Mouse (Mus musculus): ENCODE measurements at regions not wholly inside any gene's neighbourhood (a gene's known extent, or its start where the extent isn't known, plus 50 kb on each side); places are given as distances from the start of the nearest gene placed in this dataset.

DNA sequence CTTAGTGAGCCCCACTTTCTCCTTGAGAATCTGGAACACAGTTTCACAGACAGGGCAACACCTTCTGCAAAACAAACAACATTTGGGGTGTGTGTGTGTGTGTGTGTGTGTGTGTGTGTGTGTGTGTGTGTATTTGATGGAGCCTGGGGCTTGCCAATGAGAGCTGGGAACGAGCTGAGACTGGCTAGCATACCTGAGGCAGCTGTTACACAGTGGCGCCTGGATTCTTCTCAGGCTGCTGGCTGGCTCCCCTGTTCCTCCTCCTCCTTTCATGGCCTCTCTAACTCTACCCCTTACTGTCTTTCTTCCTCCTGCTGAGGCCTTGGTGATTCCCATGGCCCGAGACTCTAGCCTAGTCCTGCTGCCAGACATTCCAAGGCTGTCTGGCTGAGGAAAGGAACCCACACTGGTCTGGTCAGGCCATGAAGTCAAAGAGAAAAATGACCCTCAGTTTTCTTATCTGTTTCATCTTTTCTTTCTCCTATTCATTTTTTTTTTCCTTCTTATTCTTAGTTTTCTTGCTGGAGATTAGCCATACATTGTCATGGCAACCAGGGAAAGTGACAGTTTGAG lies 79.6 kb upstream of the Sem1 start:
- H3K36me3 ChIP-seq (ENCODE audit: control insufficient read depth, insufficient read depth, low read length) = no peaks in the 10 kb centered on the region
- no peaks in the 10 kb centered on the region for H3K9me3 ChIP-seq (ENCODE audit: control insufficient read depth, low read length)
- H3K4me2 ChIP-seq (ENCODE audit: low read depth, severe bottlenecking) = no peak overlapping the region
- no peaks in the 10 kb centered on the region for H3K4me1 ChIP-seq (ENCODE audit: control insufficient read depth, insufficient read depth, low read length)
- DNase-seq (ENCODE audit: low spot score) (no peak), ATAC-seq (ENCODE audit: insufficient number of reproducible peaks, low FRiP score, low TSS enrichment, low read depth) (no peak)
- no peak overlapping the region for H3K4me3 ChIP-seq (ENCODE audit: low read depth, low read length)
- no peaks in the 10 kb centered on the region for H3K27me3 ChIP-seq (ENCODE audit: control insufficient read depth, insufficient read depth, low read length)
- no peak overlapping the region for H3K9ac ChIP-seq (ENCODE audit: low read length)
- WGBS = 42% methylated on average over 3 of the region's 3 CpGs
- no peak overlapping the region for H3K27ac ChIP-seq (replicated peaks; ENCODE audit: low read depth, low read length)

DNA sequence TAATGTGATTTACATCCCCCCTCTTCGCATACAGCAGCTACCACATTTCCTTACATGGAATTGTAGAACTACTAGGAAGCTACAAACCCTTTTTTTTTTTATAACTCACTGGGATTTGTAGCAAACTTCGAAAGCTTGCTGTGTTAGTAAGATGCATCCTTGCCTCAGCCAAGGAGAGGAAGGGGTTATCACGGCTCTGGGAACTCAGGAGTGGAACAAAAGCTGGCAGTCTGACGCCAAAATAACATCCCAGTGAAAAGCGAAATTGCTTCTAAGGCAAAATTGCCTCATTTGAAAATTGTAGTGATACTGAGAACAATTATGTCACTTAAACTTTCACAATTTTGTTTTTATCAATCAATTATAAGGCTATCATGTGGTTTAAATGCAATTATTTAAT lies 81.6 kb upstream of the Sem1 start:
- Histone ChIP-seq H3K9me3 (ENCODE audit: control insufficient read depth, low read length) (no peaks in the 10 kb centered on the region), H3K4me3 (ENCODE audit: low read depth, low read length) (no peak overlapping the region), H3K4me1 (ENCODE audit: control insufficient read depth, insufficient read depth, low read length) (no peaks in the 10 kb centered on the region), H3K36me3 (ENCODE audit: control insufficient read depth, insufficient read depth, low read length) (no peaks in the 10 kb centered on the region), H3K27ac (replicated peaks; ENCODE audit: low read depth, low read length) (no peak overlapping the region), H3K4me2 (ENCODE audit: low read depth, severe bottlenecking) (no peak overlapping the region), H3K27me3 (ENCODE audit: control insufficient read depth, insufficient read depth, low read length) (no peaks in the 10 kb centered on the region), H3K9ac (ENCODE audit: low read length) (no peak overlapping the region)
- ATAC-seq (ENCODE audit: insufficient number of reproducible peaks, low FRiP score, low TSS enrichment, low read depth) (no peak), DNase-seq (ENCODE audit: low spot score) (no peak)
- 67% methylated on average over 5 of the region's 5 CpGs for WGBS

DNA sequence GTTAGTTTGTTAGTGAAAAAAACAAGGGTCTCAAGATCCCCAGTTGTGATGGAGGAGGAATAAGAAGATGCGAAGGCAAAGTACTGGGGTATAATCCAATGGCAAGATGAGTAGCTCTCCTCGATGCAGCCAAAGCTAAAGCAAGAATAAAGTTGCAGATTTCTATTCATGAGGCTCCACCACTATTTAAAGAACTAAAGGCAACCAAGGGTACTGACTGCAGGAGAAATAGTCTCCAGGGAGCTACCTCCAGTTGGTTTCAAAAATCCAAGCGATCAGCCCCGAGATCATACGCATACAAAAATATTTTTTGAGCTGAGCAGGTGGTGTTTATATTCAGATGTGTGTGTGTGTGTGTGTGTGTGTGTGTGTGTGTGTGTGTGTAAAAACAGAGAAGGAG lies 88.3 kb upstream of the Sem1 start:
- DNase-seq (ENCODE audit: low spot score) (no peak), ATAC-seq (ENCODE audit: insufficient number of reproducible peaks, low FRiP score, low TSS enrichment, low read depth) (no peak)
- Histone ChIP-seq H3K27ac (replicated peaks; ENCODE audit: low read depth, low read length) (no peak overlapping the region), H3K4me2 (ENCODE audit: low read depth, severe bottlenecking) (no peak overlapping the region), H3K4me1 (ENCODE audit: control insufficient read depth, insufficient read depth, low read length) (no peaks in the 10 kb centered on the region), H3K36me3 (ENCODE audit: control insufficient read depth, insufficient read depth, low read length) (no peaks in the 10 kb centered on the region), H3K9me3 (ENCODE audit: control insufficient read depth, low read length) (no peaks in the 10 kb centered on the region), H3K4me3 (ENCODE audit: low read depth, low read length) (no peak overlapping the region), H3K27me3 (ENCODE audit: control insufficient read depth, insufficient read depth, low read length) (no peaks in the 10 kb centered on the region), H3K9ac (ENCODE audit: low read length) (no peak overlapping the region)
- WGBS = 91% methylated on average over 5 of the region's 5 CpGs

DNA sequence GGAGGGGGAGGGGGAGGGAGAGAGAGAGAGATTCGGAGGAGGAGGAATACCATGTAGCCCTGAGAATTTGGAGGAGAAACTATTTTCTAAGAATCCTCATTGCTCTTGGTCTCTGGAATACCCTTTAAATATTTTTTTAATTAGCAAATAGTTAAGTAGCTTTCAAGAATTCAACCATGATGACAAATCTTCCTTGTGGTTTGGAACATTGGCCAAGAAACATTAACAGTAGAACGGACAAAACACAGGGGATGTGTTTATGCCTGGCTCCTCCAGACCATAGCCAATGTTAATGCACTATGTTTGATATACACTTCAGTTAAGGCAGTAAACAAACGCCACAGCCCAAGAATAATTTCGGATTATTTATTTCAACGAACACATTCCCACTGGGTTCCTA lies 110.8 kb upstream of the Sem1 start:
- Histone ChIP-seq H3K9me3 (ENCODE audit: control insufficient read depth, low read length) (no peaks in the 10 kb centered on the region), H3K4me1 (ENCODE audit: control insufficient read depth, insufficient read depth, low read length) (no peaks in the 10 kb centered on the region), H3K4me2 (ENCODE audit: low read depth, severe bottlenecking) (no peak overlapping the region), H3K27me3 (ENCODE audit: control insufficient read depth, insufficient read depth, low read length) (no peaks in the 10 kb centered on the region), H3K9ac (ENCODE audit: low read length) (no peak overlapping the region), H3K36me3 (ENCODE audit: control insufficient read depth, insufficient read depth, low read length) (no peaks in the 10 kb centered on the region), H3K4me3 (ENCODE audit: low read depth, low read length) (no peak overlapping the region), H3K27ac (replicated peaks; ENCODE audit: low read depth, low read length) (no peak overlapping the region)
- no peak for DNase-seq (ENCODE audit: low spot score)
- ATAC-seq (ENCODE audit: insufficient number of reproducible peaks, low FRiP score, low TSS enrichment, low read depth) = no peak
- WGBS = 84% methylated on average over 4 of the region's 5 CpGs

DNA sequence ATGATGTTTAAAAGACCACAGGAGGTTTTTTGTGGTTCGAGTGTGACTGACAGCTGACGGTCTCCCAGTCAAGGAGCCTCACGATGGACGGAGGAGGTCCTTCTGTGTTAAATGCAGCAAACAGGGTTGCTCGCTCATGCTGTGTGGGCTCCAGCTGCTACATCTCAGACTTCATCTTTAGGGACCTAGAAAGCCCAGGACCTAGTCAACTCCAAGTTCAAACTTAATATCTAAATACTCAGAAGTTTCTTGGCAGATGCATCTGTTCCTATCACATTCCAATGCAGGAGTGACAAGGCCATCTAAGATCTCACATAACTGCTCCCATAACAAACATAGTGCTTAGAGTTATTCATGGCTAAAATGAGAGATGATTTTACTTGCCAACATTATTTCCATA lies 111.7 kb upstream of the Sem1 start:
- Histone ChIP-seq H3K4me1 (ENCODE audit: control insufficient read depth, insufficient read depth, low read length) (no peaks in the 10 kb centered on the region), H3K4me3 (ENCODE audit: low read depth, low read length) (no peak overlapping the region), H3K9me3 (ENCODE audit: control insufficient read depth, low read length) (no peaks in the 10 kb centered on the region), H3K36me3 (ENCODE audit: control insufficient read depth, insufficient read depth, low read length) (no peaks in the 10 kb centered on the region), H3K9ac (ENCODE audit: low read length) (no peak overlapping the region), H3K4me2 (ENCODE audit: low read depth, severe bottlenecking) (no peak overlapping the region), H3K27me3 (ENCODE audit: control insufficient read depth, insufficient read depth, low read length) (no peaks in the 10 kb centered on the region), H3K27ac (replicated peaks; ENCODE audit: low read depth, low read length) (no peak overlapping the region)
- no peak for DNase-seq (ENCODE audit: low spot score)
- WGBS = 81% methylated on average over 5 of the region's 5 CpGs
- no peak for ATAC-seq (ENCODE audit: insufficient number of reproducible peaks, low FRiP score, low TSS enrichment, low read depth)

DNA sequence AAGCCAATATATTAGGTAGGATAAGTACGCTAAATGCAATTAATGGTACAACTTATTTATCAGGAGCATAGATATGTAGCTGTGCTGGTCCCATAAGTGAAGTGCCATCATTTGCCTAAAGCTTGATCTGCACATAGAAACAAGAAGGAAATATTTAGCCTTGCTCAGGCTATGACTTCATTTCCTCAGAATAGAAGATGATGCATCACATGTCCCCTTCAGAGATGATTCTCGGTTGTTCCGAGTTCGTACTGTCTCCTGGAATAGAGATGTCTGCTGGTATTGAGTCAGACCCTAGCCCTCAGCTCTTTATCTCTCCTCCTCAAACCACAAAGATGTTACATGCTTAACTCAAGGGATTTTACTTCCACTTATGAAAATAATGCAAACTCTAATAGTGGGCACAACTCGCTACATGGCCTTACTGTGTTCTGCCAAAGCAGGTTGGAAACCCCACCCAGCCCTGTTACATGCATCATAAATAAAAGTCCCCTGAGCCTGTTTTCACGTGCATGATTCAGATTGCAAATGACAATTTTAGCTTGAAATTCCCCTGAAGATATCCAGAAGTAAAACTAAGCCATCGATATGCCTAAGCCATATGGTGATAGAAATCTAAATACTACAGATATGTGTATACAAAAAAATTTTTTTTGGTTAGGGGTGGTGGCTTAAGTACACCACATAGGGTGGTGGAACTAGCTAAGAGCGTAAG lies 113.8 kb upstream of the Sem1 start:
- Histone ChIP-seq H3K36me3 (ENCODE audit: control insufficient read depth, insufficient read depth, low read length) (no peaks in the 10 kb centered on the region), H3K9me3 (ENCODE audit: control insufficient read depth, low read length) (no peaks in the 10 kb centered on the region), H3K4me1 (ENCODE audit: control insufficient read depth, insufficient read depth, low read length) (no peaks in the 10 kb centered on the region), H3K27me3 (ENCODE audit: control insufficient read depth, insufficient read depth, low read length) (no peaks in the 10 kb centered on the region), H3K27ac (replicated peaks; ENCODE audit: low read depth, low read length) (no peak overlapping the region), H3K4me2 (ENCODE audit: low read depth, severe bottlenecking) (no peak overlapping the region), H3K4me3 (ENCODE audit: low read depth, low read length) (no peak overlapping the region), H3K9ac (ENCODE audit: low read length) (no peak overlapping the region)
- DNase-seq (ENCODE audit: low spot score) = no peak
- ATAC-seq (ENCODE audit: insufficient number of reproducible peaks, low FRiP score, low TSS enrichment, low read depth) = no peak
- 90% methylated on average over 8 of the region's 8 CpGs for WGBS

DNA sequence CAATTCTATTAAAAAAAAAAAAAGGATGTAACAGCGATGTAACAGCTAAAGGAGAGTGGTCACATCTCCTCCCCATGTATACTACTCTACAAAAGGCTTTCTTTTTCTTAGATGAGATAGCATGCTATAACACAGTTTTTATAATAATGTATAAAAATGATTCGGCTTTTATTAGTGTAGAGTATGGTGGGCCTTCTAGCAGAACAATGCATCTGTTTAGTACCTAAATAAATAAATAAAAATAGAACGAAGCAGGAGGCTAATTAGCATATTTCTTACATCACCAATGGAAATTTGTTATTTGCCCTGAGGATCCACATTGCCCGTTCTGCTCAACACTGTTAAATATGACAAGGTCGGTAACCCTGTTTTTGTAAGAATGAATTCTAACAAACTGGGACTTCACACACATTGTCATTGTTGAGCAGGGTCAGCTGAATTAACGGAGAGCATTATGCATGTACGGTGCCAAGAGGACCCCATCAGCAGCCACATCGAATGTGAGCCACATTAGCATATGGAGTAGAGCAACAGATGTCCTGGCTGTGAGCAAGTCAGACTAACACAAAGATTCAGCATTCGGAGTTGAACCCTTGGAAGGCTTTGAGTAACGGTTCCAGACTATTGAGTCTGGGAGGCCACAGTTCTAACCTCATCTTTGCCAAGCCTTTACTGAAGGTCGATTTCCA lies 117.4 kb upstream of the Sem1 start:
- Histone ChIP-seq H3K4me2 (ENCODE audit: low read depth, severe bottlenecking) (no peak overlapping the region), H3K4me1 (ENCODE audit: control insufficient read depth, insufficient read depth, low read length) (no peaks in the 10 kb centered on the region), H3K9me3 (ENCODE audit: control insufficient read depth, low read length) (no peaks in the 10 kb centered on the region), H3K27me3 (ENCODE audit: control insufficient read depth, insufficient read depth, low read length) (no peaks in the 10 kb centered on the region), H3K4me3 (ENCODE audit: low read depth, low read length) (no peak overlapping the region), H3K36me3 (ENCODE audit: control insufficient read depth, insufficient read depth, low read length) (no peaks in the 10 kb centered on the region), H3K27ac (replicated peaks; ENCODE audit: low read depth, low read length) (no peak overlapping the region), H3K9ac (ENCODE audit: low read length) (no peak overlapping the region)
- WGBS = 85% methylated on average over 11 of the region's 11 CpGs
- DNase-seq (ENCODE audit: low spot score) = no peak
- no peak for ATAC-seq (ENCODE audit: insufficient number of reproducible peaks, low FRiP score, low TSS enrichment, low read depth)

DNA sequence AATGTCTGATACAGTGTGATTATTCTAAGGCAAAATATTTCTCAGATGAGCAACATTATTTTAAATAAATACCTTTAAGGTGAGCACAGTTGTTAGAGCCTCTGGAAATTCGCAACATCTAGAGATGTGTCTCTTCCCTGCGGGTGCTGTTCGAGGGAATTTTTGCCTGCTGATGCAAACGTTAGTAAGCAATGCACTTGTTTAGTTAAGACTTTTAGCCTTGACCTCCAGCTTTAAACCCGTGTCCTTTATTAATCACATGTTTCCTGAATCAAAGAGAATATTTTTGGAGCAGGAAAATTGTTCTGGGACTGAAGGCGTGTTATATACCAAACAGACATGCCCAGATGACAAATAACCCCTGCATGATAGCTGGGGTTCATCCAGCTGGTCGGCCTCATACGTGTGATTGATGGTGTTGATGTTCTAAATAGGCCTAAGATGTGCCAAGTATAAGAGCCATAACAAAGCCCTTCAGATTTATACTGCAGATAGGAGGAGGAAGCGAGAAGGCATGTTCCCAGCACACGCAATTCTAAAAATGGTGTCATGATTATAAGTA lies 119.0 kb upstream of the Sem1 start:
- no peak overlapping the region for H3K4me2 ChIP-seq (ENCODE audit: low read depth, severe bottlenecking)
- H3K36me3 ChIP-seq (ENCODE audit: control insufficient read depth, insufficient read depth, low read length) = no peaks in the 10 kb centered on the region
- 77% methylated on average over 10 of the region's 10 CpGs for WGBS
- no peak for DNase-seq (ENCODE audit: low spot score)
- no peaks in the 10 kb centered on the region for H3K4me1 ChIP-seq (ENCODE audit: control insufficient read depth, insufficient read depth, low read length)
- ATAC-seq (ENCODE audit: insufficient number of reproducible peaks, low FRiP score, low TSS enrichment, low read depth) = peak; percentile 17; the same call in 1 of the 2 replicates
- no peak overlapping the region for H3K9ac ChIP-seq (ENCODE audit: low read length)
- no peaks in the 10 kb centered on the region for H3K9me3 ChIP-seq (ENCODE audit: control insufficient read depth, low read length)
- H3K27ac ChIP-seq (replicated peaks; ENCODE audit: low read depth, low read length) = no peak overlapping the region
- H3K4me3 ChIP-seq (ENCODE audit: low read depth, low read length) = no peak overlapping the region
- H3K27me3 ChIP-seq (ENCODE audit: control insufficient read depth, insufficient read depth, low read length) = no peaks in the 10 kb centered on the region
